Mouse (Mus musculus) frontal cortex, postnatal 10 days (tissue): ENCODE results near the gene Spata31d1b.

Experiments
- DNase-seq, 2 experiments: peaks; one replicate each; pipeline ENCODE4 v3.0.0; 2022; ENCODE audit warnings: low spot score in 2 of 2, mixed read lengths in 1 of 2

Gene Spata31d1b

GRCm38 (mm10) chr13:59746164-59746563, 34.1 kb downstream of the Spata31d1b start:
- no peak for DNase-seq

DNA sequence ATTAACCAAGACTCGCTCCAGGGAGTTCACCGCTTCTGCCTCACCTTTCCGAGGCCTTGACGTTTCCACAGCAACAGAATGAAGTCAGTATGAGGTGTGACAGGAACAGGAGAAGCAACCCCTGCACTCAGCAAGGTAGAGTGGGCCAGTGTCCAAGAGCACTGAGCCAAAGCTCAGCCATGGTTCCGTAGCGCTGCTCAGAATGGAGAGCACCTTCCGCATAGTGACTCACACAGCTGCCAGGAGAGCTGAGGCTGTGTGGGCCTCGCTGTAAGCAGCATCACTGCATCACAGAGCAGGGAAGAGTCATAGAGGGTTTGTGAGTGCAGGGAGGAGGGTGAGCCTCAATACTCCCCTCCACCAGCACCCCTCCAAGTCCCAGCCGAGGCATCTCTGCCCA, 34.6 kb downstream of the Spata31d1b start, which contains the start of gene 1700014D04Rik:
Gene 1700014D04Rik, minus strand, starts transcription at position 42 of the 400 bp plus-strand sequence.
- DNase-seq: no peak

- DNase-seq: no peak
Measured at GRCm38 (mm10) chr13:59750310-59750709, 38.2 kb downstream of the Spata31d1b start.

GRCm38 (mm10) chr13:59756906-59757305, 44.8 kb downstream of the Spata31d1b start:
- DNase-seq: no peak

GRCm38 (mm10) chr13:59762791-59763190, 50.7 kb downstream of the Spata31d1b start:
- DNase-seq: no peak

DNA sequence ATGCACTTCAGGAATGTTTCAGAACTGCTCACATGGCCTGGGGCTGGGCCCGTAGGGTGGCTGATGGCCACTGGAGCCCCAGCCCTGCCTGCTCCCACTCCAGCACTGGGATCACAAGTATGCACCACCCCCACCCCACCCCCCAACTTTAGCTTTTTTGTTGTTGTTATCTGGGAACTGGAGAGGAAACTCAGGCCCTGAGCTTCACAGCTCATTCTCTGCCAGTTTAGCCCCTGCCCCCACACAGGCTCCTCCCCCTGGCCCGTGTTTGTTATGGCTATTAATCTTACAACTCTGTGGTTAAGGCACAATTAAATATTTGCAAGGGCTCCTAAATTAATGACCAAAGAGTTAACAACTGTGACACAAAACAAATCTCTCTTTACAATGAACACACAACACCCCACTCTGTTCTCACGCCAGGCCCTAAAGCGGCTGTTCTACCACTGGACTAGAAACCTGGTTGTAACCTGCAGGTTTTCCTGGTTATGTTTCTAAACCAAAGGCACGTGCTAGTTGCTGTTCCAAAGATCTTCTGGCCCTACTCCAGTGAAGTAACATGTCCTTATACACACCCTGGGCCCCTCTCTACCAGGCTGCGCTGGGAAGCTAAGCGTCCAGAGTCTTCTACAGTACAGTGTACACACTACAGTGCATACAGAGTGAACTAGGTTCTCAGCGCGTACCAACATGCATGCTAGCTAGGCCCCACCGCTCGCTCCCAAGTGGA, 54.9 kb downstream of the Spata31d1b start:
- DNase-seq: no peak

GRCm38 (mm10) chr13:59768531-59768930, 56.4 kb downstream of the Spata31d1b start:
- DNase-seq: no peak
